Mouse (Mus musculus) neural tube, embryonic 10.5 days (tissue): ENCODE results near the gene Ifna2.

ENCODE experiments used
- DNase-seq: peaks from one replicate; pipeline ENCODE4 v3.0.0-alpha.2; 2017; ENCODE audit warnings: low spot score; ENCODE audit errors: extremely low spot score

The Ifna2 gene

GRCm38 (mm10) chr4:88653644-88654043 lies 30.1 kb downstream of the Ifna2 start:
- DNase-seq, result no peak

GRCm38 (mm10) chr4:88644359-88644758 lies 39.4 kb downstream of the Ifna2 start, which contains the start of gene Ifna13:
Gene Ifna13 (minus strand): TSS chr4:88644459.
- no peak for DNase-seq

GRCm38 (mm10) chr4:88642526-88642925 lies 41.2 kb downstream of the Ifna2 start:
- no peak for DNase-seq

- DNase-seq, result peak; percentile 96
Observed at GRCm38 (mm10) chr4:88641077-88641831, 42.5 kb downstream of the Ifna2 start.

- DNase-seq, result no peak
Observed at GRCm38 (mm10) chr4:88640704-88641076, 43.0 kb downstream of the Ifna2 start.

- DNase-seq, result no peak
Observed at GRCm38 (mm10) chr4:88634311-88634710, 49.4 kb downstream of the Ifna2 start, which contains the start of gene C87499. Gene C87499 (minus strand): TSS chr4:88634411.
